Mouse (Mus musculus) left cerebral cortex, adult 11 months (tissue): ENCODE results near the gene Sf3a2.
A peak's percentile ranks its signal among the peaks of the same experiment; 100 is the strongest.
"Not testable (repeated sequence)": the region's sequence is repeated elsewhere in the genome, so short reads cannot be mapped to it uniquely, and the experiment has no call there.

Experiments
- DNase-seq: peaks from one replicate; pipeline ENCODE4 v3.0.0; 2022; ENCODE audit warnings: low spot score

Gene Sf3a2

DNA sequence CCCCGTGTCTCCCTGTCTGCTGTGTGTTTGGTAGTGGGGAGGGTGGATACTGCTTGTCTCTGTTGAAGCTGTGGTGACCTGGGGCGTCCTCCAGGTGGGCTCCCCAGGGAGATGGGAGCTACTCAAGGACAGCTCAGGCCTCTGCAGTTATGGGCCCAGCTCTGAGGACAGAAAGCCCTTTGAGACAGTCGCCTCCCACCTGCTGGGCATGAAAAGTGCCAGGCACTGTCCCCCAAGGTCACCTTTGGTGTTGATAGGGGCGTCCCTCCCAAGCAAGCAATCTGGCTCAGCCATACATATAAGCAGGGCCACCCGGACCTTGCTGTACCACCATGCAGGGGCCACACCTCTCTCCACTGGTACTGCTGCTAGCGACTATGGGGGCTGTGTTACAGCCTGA lies 6.9 kb downstream of the Sf3a2 start, which contains the start of gene Amh:
Gene Amh, plus strand, starts transcription at position 328 of the 400 bp plus-strand sequence.
- DNase-seq = no peak

- no peak for DNase-seq
Measured at GRCm38 (mm10) chr10:80805322-80805721, 7.3 kb downstream of the Sf3a2 start.

DNA sequence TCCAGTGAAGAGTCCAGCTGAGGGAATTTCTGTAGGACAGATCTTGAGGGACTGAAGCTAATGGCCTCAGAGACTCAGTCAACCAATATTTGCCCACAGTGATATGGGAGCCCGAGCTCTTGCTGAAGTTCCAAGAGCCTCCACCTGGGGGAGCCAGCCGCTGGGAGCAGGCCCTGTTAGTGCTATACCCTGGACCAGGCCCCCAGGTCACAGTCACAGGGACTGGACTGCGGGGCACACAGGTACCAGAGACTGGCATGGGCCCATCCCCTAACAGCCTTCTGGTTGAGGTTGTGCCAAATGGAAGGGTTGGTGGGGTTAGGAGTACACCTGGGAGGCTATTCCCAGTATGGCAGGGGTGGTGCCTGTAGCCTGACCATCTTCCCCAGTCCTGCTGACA lies 7.9 kb downstream of the Sf3a2 start:
- DNase-seq = no peak

- DNase-seq = no peak
Measured at GRCm38 (mm10) chr10:80806341-80807056, 8.5 kb downstream of the Sf3a2 start.

DNA sequence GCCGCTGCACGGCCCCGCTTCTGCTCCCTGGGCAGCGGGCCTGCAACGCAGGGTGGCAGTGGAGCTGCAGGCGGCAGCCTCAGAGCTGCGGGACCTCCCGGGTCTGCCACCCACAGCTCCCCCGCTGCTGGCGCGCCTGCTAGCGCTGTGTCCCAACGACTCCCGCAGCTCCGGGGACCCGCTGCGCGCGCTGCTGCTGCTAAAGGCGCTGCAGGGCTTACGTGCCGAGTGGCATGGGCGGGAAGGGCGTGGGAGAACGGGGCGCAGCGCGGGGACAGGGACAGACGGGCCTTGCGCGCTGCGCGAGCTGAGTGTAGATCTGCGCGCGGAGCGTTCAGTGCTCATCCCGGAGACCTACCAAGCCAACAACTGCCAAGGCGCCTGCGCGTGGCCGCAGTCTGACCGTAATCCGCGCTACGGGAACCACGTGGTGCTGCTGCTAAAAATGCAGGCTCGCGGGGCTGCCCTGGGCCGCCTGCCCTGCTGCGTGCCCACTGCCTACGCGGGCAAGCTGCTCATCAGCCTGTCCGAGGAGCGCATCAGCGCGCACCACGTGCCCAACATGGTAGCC lies 9.1 kb downstream of the Sf3a2 start:
- peak; percentile 87 for DNase-seq

DNA sequence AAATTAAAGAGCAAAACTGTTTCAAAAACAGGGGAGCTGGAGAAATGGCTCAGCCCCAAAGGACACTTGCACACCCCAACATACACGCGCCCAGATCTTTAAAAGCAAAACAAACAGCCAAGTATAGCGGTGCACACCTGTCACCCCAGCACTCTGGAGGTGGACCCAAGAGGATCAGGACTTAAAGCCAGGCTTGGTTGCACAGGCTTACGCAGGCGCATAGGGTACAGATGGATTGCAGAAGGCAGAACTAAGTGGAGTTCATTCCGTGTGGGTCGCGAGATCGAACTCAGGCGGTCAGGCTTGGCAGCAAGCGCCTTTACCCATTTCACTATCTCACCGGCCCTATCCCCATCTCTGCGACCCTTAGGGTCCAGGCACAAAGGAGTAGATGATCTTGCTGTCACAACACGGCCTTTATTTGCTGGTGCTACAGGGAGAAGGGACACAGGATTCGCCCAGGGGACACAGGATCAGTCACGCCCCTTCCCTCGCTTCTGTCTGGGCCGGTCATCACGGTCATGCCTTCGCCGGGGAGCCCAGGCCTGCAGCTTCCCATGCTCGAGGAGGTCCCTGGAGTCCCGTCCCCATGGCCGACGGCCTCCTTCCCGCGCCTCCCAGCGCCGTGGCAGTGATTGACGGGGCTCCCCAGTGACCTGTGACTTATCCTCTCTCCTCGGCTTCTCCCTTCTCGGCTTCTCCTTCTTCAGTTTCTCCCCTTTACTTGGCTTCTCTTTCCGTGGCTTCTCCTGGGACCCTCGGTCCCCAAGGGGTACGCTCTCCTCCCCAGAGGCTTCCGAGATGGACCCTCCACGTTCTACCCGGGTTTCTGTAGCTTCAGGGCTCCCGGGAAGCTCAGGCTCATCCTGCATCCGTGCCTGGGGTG lies 10.3 kb downstream of the Sf3a2 start:
- no peak for DNase-seq

- DNase-seq = no peak
Measured at GRCm38 (mm10) chr10:80808985-80809632, 11.1 kb downstream of the Sf3a2 start.

- DNase-seq = no peak
Measured at GRCm38 (mm10) chr10:80810084-80810483, 12.1 kb downstream of the Sf3a2 start.

DNA sequence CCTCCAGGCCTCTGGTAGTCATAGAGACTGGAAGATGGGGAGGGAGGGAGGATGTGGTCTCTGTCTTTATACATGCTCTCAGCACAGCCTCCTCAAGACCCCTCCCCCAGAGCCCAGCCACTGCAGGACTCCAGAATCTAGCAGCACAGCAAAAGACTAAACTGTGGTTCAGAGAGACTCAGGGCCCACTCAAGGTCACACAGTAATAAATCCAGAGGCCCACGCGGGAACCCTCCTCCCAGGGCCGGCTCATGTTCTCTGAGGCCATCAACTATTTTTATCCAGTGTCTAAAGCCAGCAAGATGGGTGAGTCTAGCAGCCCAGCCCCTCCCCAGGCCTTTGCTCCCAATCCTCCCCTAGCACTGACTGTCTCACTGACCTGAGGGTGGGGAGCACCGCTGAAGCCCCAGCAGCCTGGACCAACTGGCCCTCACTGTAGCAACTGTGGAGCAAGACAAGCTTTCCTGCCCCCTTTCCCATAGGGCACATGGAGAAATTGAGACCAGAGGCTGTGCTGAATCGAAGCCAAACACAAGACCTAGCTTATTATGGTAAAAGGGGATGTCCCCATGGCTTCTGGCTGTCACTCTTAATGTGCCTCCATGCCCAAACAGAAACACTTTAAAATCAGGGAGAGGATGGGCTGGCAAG lies 14.5 kb downstream of the Sf3a2 start:
- no peak for DNase-seq

GRCm38 (mm10) chr10:80813366-80813765 lies 15.4 kb downstream of the Sf3a2 start, which contains the start of gene Jsrp1:
Gene Jsrp1 (minus strand): TSS chr10:80813498.
- DNase-seq = no peak

GRCm38 (mm10) chr10:80814800-80815199 lies 16.8 kb downstream of the Sf3a2 start:
- no peak for DNase-seq

DNA sequence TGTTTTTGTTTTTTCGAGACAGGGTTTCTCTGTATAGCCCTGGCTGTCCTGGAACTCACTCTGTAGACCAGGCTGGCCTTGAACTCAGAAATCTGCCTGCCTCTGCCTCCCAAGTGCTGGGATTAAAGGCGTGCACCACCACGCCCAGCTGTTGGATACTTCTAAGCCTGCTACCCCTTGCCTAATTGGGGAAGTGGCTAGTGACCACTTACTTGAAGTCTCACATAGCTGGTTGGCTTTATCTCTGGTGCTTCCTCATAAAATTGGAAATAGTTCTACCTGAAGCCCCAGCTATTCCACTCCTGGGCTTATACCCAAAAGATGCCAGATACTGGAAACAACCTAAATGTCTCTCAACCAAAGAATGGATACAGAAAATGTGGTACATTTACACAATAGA lies 18.3 kb downstream of the Sf3a2 start:
- not testable (repeated sequence) for DNase-seq

DNA sequence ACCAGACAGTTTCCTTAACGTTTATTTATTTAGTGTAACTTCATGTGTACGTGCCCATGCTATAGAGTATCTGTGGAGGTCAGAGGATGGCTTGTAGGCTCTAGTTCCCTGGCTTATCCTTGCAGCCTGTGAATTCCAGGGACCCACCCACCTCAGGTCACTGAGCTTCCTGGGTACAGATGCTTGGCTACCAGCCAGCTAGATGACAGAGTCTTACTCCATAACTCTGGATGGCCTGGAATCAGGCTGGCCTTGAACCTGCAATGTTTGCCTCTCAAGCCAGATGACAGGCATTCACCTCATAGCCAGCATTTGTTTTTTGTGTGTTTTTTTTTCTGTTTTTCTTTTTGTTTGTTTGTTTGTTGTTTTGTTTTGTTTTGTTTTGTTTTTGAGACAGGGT lies 19.2 kb downstream of the Sf3a2 start:
- DNase-seq = no peak

DNA sequence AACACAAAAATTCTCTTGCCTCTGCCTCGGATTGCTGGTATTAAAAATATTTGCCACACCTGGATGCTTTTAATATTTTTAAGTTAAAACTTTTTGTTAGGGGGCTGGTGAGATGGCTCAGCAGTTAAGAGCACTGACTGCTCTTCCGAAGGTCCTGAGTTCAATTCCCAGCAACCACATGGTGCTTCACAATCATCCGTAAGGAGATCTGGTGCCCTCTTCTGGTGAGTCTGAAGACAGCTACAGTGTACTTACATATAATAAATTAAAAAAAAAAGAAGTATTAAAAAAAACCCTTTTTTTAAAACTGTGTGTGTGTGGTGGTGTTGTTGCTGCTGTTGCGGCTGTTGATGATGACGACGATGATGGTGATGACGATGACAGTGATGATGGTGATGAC lies 20.0 kb downstream of the Sf3a2 start:
- not testable (repeated sequence) for DNase-seq

DNA sequence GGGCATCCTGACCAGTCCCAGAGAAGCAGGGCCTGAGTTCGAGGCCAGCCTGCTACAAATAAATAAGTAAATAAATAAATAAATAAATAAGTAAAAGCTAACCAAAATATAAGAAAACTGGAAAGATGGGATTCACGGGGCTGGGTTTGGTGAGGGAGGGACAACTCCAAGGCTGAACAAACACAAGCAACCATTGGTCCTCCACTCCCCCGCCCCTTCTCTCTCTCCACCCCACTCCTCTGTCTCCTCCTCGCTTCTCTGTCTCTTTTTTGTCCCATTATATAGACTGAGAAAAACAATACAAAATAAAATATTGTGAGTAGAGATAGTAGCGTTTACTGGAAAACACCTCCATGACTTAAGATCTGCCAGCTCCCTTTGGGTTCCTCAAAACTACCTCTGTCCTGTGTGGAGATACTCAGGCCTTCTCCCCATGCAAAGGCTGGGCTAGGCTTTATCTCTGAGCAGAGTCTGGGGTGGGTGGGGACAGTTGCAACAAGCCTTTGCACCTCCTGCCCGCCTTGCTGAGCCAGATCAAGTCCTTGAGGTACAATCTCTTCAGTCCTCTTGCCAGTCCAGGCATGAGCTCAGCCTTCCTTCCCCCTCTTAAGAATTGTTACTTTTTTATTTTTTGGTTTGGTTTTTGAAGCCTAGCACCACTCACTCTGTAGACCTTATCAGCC lies 20.7 kb downstream of the Sf3a2 start:
- no peak for DNase-seq

- no peak for DNase-seq
Measured at GRCm38 (mm10) chr10:80819406-80819805, 21.4 kb downstream of the Sf3a2 start.

- no peak for DNase-seq
Measured at GRCm38 (mm10) chr10:80821991-80822390, 24.0 kb downstream of the Sf3a2 start.

GRCm38 (mm10) chr10:80822528-80822927 lies 24.5 kb downstream of the Sf3a2 start:
- no peak for DNase-seq

GRCm38 (mm10) chr10:80823316-80823715 lies 25.3 kb downstream of the Sf3a2 start:
- no peak for DNase-seq

DNA sequence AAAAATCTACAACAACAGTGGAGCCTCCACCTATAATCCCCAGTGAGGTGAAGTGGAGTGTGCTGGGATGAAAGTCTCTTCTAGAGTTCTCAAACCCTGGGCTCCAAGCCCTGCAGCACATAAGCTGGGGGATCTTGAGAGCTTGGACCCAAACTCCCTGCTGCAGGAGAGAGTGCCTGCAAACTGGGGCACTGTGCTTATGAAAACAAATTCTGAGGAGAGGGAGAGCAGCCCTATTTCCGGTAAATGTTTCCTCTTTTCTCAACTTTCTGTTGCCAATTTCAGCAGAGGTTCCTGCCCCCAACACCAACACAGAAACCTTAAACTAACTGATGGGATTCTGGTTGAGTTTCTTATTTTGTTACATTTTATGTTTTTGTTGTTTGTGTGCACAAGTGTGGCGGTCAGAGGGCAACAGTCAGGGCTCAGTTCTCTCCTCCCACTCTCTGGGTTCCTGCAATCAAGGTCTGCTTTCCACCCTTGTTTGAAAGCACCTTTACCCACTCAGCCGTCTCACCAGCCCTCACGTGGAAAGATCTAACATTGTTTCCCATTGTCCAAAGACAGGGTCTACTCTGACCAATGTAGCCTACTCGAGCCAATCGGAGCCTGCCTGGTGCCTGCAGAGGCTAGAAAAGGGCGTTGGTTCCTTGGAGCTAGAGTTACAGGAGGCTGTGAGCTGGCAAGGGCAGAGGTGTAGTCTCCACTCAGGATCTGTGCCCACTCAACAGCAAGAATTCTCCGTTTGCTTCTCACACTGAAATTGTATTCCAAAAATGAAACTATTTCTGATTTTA lies 26.0 kb downstream of the Sf3a2 start:
- no peak for DNase-seq
